Mouse (Mus musculus) small intestine, adult 2 months (tissue): Measurements from ENCODE around the gene Hand1.

Experiments used
- CTCF ChIP-seq: fragments of 200-500 bp; IDR thresholded peaks from 2 replicates; pipeline ENCODE4 v1.5.1; 2012; ENCODE audit warnings: low read depth, mild to moderate bottlenecking, control low read depth, inconsistent platforms, low read length, moderate library complexity, mixed read lengths; ENCODE audit not compliant: insufficient replicate concordance, insufficient read length; ENCODE audit errors: extremely low read depth
- POLR2A ChIP-seq: fragments of 200-500 bp; IDR thresholded peaks from 2 replicates; pipeline ENCODE4 v1.6.1; 2012; ENCODE audit warnings: low read depth, mild to moderate bottlenecking, control low read depth, inconsistent platforms, low read length, moderate library complexity

DNA sequence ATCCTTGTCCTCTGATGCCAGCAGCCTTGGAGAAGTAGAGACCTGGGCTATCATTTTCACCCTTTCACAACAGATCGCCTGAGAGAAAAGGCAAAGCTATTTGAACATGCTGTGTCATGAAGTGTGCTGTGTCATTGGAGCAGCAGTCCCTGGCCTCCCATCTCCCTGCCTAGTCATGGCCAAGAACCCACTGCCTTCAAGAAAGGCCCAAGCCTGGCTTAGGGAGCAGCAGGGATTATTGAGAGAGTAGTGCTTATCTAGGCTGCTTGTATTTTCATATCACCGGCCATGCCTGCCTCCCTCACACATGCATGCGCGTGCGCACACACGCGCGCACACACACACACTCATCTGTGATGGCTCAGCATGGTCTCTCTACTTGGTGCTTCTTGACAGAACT is 20.4 kb downstream of the Hand1 start:
- TF ChIP-seq POLR2A (no peak), CTCF (no peak)
